Mouse (Mus musculus): ENCODE measurements around the gene Rtbdn.
"Not testable (repeated sequence)": the region's sequence is repeated elsewhere in the genome, so short reads cannot be mapped to it uniquely, and the experiment has no call there.

Rtbdn gene

GRCm38 (mm10) chr8:84946528-84947240 lies at the start of gene Rtbdn:
TSS of gene Rtbdn (plus strand) at chr8:84946991.
- peak; percentile 47 for DNase-seq

DNA sequence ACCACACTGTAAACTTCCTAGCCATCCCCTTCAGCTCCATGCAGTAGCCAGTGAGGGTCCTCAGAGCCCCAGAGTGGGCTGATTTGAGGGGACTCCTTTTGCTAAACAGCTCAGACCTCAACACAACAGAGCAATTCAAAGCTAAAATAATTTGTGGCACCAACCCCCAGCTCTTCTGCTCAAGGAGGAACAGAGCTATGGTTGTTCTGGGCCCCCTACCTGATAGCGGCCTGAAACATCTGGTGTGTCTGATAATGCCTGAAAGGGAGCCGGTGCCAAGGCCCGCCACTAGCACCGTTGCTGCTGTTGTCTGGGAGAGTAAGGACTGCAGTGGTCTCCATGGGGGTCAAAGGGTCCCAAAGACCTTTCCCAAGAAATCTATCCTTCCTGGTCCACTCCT lies 45.7 kb upstream of the Rtbdn start:
- no peak for DNase-seq

- DNase-seq = no peak
Measured at GRCm38 (mm10) chr8:84901752-84902151, 45.0 kb upstream of the Rtbdn start, which contains the start of gene Klf1. TSS of gene Klf1 (plus strand) at chr8:84901928.

DNA sequence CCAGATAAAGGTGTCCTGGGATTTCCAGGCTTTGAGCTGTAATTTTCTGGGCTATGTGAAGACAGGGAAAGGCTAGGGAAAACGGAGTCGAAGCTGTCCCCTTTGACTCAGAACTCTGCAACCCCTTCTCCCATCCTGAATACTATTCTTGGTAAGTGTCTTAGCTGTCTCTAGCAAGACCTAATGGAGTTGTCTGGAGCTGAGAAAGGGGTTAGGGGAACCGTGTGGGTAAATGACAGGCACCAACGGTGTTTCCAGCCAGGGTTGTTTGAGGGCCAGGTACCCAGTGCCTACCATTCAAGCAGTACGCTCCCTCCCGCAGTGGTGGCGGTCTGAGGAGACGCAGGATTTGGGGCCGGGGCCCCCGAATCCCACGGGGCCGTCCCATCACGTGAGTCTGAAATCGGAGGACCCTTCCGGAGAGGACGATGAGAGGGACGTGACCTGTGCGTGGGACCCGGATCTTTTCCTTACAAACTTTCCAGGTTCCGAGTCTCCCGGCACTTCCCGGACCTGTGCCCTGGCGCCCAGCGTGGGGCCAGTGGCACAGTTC lies 44.3 kb upstream of the Rtbdn start:
- no peak for DNase-seq

DNA sequence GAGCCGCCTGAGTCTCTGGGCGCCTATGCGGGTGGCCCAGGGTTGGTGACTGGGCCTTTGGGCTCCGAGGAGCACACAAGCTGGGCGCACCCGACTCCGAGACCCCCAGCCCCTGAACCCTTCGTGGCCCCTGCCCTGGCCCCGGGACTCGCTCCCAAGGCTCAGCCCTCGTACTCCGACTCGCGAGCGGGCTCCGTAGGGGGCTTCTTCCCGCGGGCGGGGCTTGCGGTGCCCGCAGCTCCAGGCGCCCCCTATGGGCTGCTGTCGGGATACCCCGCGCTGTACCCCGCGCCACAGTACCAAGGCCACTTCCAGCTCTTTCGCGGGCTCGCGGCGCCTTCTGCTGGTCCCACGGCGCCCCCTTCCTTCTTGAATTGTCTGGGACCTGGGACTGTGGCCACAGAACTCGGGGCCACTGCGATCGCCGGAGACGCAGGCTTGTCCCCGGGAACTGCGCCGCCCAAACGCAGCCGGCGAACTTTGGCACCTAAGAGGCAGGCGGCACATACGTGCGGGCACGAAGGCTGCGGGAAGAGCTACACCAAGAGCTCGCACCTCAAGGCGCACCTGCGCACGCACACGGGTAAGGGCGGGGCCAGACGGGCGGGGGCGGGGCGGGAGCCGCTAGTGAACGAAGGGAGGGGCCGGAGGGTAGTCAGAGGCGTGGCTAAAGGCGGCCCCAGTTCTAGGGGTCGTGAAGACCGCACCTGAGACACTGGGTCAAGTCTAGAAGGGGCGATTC lies 43.7 kb upstream of the Rtbdn start:
- DNase-seq = peak; percentile 92

GRCm38 (mm10) chr8:84904351-84904750 lies 42.4 kb upstream of the Rtbdn start:
- no peak for DNase-seq

GRCm38 (mm10) chr8:84907037-84907436 lies 39.8 kb upstream of the Rtbdn start:
- DNase-seq = no peak

- DNase-seq = no peak
Measured at GRCm38 (mm10) chr8:84907493-84907892, 39.3 kb upstream of the Rtbdn start.

DNA sequence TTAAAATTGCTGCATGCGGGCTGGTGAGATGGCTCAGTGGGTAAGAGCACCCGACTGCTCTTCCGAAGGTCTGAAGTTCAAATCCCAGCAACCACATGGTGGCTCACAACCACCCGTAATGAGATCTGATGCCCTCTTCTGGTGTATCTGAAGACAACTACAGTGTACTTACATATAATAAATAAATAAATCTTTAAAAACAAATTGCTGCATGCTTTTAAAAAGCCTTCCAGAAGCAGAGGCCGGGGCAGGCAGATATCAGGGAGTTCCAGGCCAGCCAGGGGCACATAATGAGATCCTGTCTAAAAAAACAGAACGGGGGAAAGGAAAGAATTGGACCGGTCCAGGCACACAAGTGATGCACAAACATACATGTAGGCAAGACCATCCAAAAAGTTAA lies 38.8 kb upstream of the Rtbdn start:
- DNase-seq = not testable (repeated sequence)

GRCm38 (mm10) chr8:84908421-84909161 lies 38.2 kb upstream of the Rtbdn start, which contains the start of gene Dnase2a:
TSS of gene Dnase2a (plus strand) at chr8:84908560.
- DNase-seq = peak; percentile 71

GRCm38 (mm10) chr8:84909162-84909767 lies 37.5 kb upstream of the Rtbdn start:
- no peak for DNase-seq

GRCm38 (mm10) chr8:84909949-84910348 lies 36.8 kb upstream of the Rtbdn start:
- DNase-seq = no peak

- DNase-seq = no peak
Measured at GRCm38 (mm10) chr8:84910551-84910950, 36.2 kb upstream of the Rtbdn start.

- DNase-seq = no peak
Measured at GRCm38 (mm10) chr8:84911854-84912253, 34.9 kb upstream of the Rtbdn start.

DNA sequence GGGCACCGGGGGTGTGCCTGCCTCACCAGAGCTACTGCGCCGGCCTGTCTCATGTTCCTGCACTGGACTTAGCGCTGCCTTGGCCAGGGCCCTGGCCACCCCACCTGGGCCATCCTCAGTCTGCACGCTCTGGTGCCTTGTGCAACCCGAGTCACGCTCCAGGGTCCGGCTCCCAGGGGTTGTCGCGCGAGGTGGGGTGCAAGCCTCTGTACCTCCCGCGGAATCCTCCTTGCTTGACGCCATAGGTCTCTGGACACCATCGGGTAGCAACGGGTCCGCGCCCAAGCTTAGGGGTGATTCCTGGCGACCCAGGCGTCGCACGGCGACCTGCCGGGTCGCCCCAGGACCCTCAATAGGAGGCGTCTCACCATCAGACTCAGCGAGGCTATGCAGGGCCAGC lies 34.4 kb upstream of the Rtbdn start:
- no peak for DNase-seq

- no peak for DNase-seq
Measured at GRCm38 (mm10) chr8:84912895-84913501, 33.8 kb upstream of the Rtbdn start.

- DNase-seq = no peak
Measured at GRCm38 (mm10) chr8:84913502-84913900, 33.3 kb upstream of the Rtbdn start.

- no peak for DNase-seq
Measured at GRCm38 (mm10) chr8:84913960-84914359, 32.8 kb upstream of the Rtbdn start.

- no peak for DNase-seq
Measured at GRCm38 (mm10) chr8:84915269-84915668, 31.5 kb upstream of the Rtbdn start.

GRCm38 (mm10) chr8:84917781-84918180 lies 29.0 kb upstream of the Rtbdn start:
- DNase-seq = no peak

GRCm38 (mm10) chr8:84918646-84919045 lies 28.1 kb upstream of the Rtbdn start:
- DNase-seq = no peak

- DNase-seq = no peak
Measured at GRCm38 (mm10) chr8:84921596-84921995, 25.2 kb upstream of the Rtbdn start.
